Comparison of ENCODE assay signal across 12 mouse cellular contexts in genomic region chr10:25928861-25929368, GRCm38 (mm10).
DNase-seq lines count a peak whose midpoint lies in the region; ATAC-seq and TF ChIP-seq lines count a peak whose summit lies in the region.
"Had no signal": no experiment of that assay in that cellular context is flagged by ENCODE, and none has a peak within 500 bp of the region (broad histone marks: within the 10 kb centered on the region; RNA-seq: fewer than 3 reads in every experiment).

No protein-coding gene starts in this region.

- WGBS in kidney, postnatal 0 days = 20% methylated on average over 8 of the region's 8 CpGs
- WGBS in kidney, adult 2 months = 33% methylated on average over 8 of the region's 8 CpGs
- WGBS in forebrain, embryonic 13.5 days = 19% methylated on average over 8 of the region's 8 CpGs
- WGBS in limb, embryonic 11.5 days = 25% methylated on average over 8 of the region's 8 CpGs
- 20% methylated on average over 8 of the region's 8 CpGs for WGBS in stomach, embryonic 14.5 days

- H3K27ac ChIP-seq in kidney, postnatal 0 days = no peak overlapping the region
- no peak overlapping the region for H3K27ac ChIP-seq in kidney, adult 2 months (ENCODE audit: insufficient read depth, low read depth, low read length)
- peak overlapping the region; percentile 59 for H3K27ac ChIP-seq in forebrain, embryonic 13.5 days
- H3K27ac ChIP-seq in limb, embryonic 11.5 days (replicated peaks; ENCODE audit: low read depth, low read length) = peak overlapping the region; percentile 32; the same call in 1 of the 2 replicates
- H3K27ac ChIP-seq in stomach, embryonic 14.5 days (ENCODE audit: low read length) = peak overlapping the region; percentile 90
- H3K27ac ChIP-seq: left cerebral cortex, adult 2 months; macrophage had no signal

- intact Hi-C loops in left cerebral cortex, postnatal 10 days (cut with DNase I) = no loop called here

- peak; percentile 61; the same call in 1 of the 2 replicates for ATAC-seq in kidney, postnatal 0 days (replicated peaks; ENCODE audit: low FRiP score, low read depth)
- ATAC-seq in forebrain, embryonic 13.5 days = peak; percentile 42
- peak; percentile 29; the same call in 1 of the 2 replicates for ATAC-seq in limb, embryonic 11.5 days (ENCODE audit: insufficient number of reproducible peaks, low FRiP score, low TSS enrichment, low read depth)
- no peak; the same call in 1 of the 2 replicates for ATAC-seq in stomach, embryonic 14.5 days (ENCODE audit: insufficient number of reproducible peaks, insufficient read depth, low FRiP score, low read depth)

- peak; percentile 33 for DNase-seq in kidney, postnatal 0 days (ENCODE audit: low spot score)
- no peak for DNase-seq in kidney, adult 2 months
- peak; percentile 34 for DNase-seq in limb, embryonic 11.5 days (ENCODE audit: low spot score)
- DNase-seq in left cerebral cortex, postnatal 10 days (ENCODE audit: extremely low spot score in 1 of 2, low spot score in 2 of 2) = no peak
- DNase-seq in right cerebral cortex, postnatal 36 days (ENCODE audit: low spot score in 2 of 2) = no peak
- no peak for DNase-seq in layer of hippocampus, postnatal 36 days
- DNase-seq: cerebellum, adult 8-10 months; gastrocnemius, postnatal 10 days had no signal

- TF ChIP-seq CTCF in kidney, postnatal 0 days (IDR thresholded peaks at IDR 0.05; ENCODE audit: low read depth) = no peak
- TF ChIP-seq CTCF in kidney, adult 2 months (conservative IDR thresholded peaks at IDR 0.05; ENCODE audit: insufficient read depth, insufficient read length, low read depth, low read length) = no peak

- H3K27me3 ChIP-seq in kidney, postnatal 0 days (ENCODE audit: insufficient read depth, low read length) = no peaks in the 10 kb centered on the region
- no peaks in the 10 kb centered on the region for H3K27me3 ChIP-seq in kidney, adult 2 months (replicated peaks; ENCODE audit: control insufficient read depth, insufficient read depth, low read length)
- no peaks in the 10 kb centered on the region for H3K27me3 ChIP-seq in forebrain, embryonic 13.5 days
- H3K27me3 ChIP-seq in limb, embryonic 11.5 days (ENCODE audit: control insufficient read depth, insufficient read depth, low read length) = no peaks in the 10 kb centered on the region
- no peaks in the 10 kb centered on the region for H3K27me3 ChIP-seq in stomach, embryonic 14.5 days (ENCODE audit: control insufficient read depth, insufficient read depth, low read length)

- 0 out of 2 replicates have a peak, but pooled peaks cover 7% of the 10 kb centered on the region for H3K4me1 ChIP-seq in kidney, postnatal 0 days (replicated peaks; ENCODE audit: insufficient read depth, low read length)
- H3K4me1 ChIP-seq in kidney, adult 2 months (ENCODE audit: control insufficient read depth, insufficient read depth, low read length) = no peaks in the 10 kb centered on the region
- peaks cover 23% of the 10 kb centered on the region for H3K4me1 ChIP-seq in forebrain, embryonic 13.5 days
- H3K4me1 ChIP-seq in limb, embryonic 11.5 days (ENCODE audit: control insufficient read depth, insufficient read depth, low read length) = peaks cover 12% of the 10 kb centered on the region
- H3K4me1 ChIP-seq in stomach, embryonic 14.5 days (ENCODE audit: control insufficient read depth, insufficient read depth, low read length) = peaks cover 36% of the 10 kb centered on the region

- no peak overlapping the region for H3K9ac ChIP-seq in kidney, postnatal 0 days (ENCODE audit: low read depth, low read length)
- H3K9ac ChIP-seq in forebrain, embryonic 13.5 days = no peak overlapping the region
- H3K9ac ChIP-seq in limb, embryonic 11.5 days (ENCODE audit: low read length) = no peak overlapping the region
- H3K9ac ChIP-seq in stomach, embryonic 14.5 days (replicated peaks; ENCODE audit: low read depth, low read length) = no peak overlapping the region

- TF ChIP-seq POLR2A in kidney, adult 2 months (IDR thresholded peaks at IDR 0.05; ENCODE audit: low read depth, low read length) = no peak

- H3K36me3 ChIP-seq in kidney, postnatal 0 days (ENCODE audit: insufficient read depth, low read length) = no peaks in the 10 kb centered on the region
- H3K36me3 ChIP-seq in kidney, adult 2 months (ENCODE audit: control insufficient read depth, insufficient read depth, low read length) = no peaks in the 10 kb centered on the region
- no peaks in the 10 kb centered on the region for H3K36me3 ChIP-seq in forebrain, embryonic 13.5 days (ENCODE audit: poor library complexity, severe bottlenecking)
- no peaks in the 10 kb centered on the region for H3K36me3 ChIP-seq in limb, embryonic 11.5 days (ENCODE audit: control insufficient read depth, insufficient read depth, low read length)
- H3K36me3 ChIP-seq in stomach, embryonic 14.5 days (ENCODE audit: control insufficient read depth, insufficient read depth, low read length) = no peaks in the 10 kb centered on the region

- H3K4me2 ChIP-seq in kidney, postnatal 0 days (ENCODE audit: low read length) = no peak overlapping the region
- peak overlapping the region; percentile 50 for H3K4me2 ChIP-seq in forebrain, embryonic 13.5 days
- no peak overlapping the region for H3K4me2 ChIP-seq in limb, embryonic 11.5 days (ENCODE audit: low read depth, severe bottlenecking)
- no peak overlapping the region for H3K4me2 ChIP-seq in stomach, embryonic 14.5 days (replicated peaks; ENCODE audit: low read depth, low read length)

- no peaks in the 10 kb centered on the region for H3K9me3 ChIP-seq in kidney, postnatal 0 days (replicated peaks; ENCODE audit: low read length)
- H3K9me3 ChIP-seq in forebrain, embryonic 13.5 days (replicated peaks) = no peaks in the 10 kb centered on the region
- no peaks in the 10 kb centered on the region for H3K9me3 ChIP-seq in limb, embryonic 11.5 days (ENCODE audit: control insufficient read depth, low read length)
- H3K9me3 ChIP-seq in stomach, embryonic 14.5 days (ENCODE audit: control insufficient read depth, low read depth, low read length) = no peaks in the 10 kb centered on the region

- H3K4me3 ChIP-seq in kidney, postnatal 0 days (replicated peaks; ENCODE audit: low read depth, low read length) = no peak overlapping the region
- H3K4me3 ChIP-seq in kidney, adult 2 months (ENCODE audit: insufficient read depth, low read depth, low read length) = no peak overlapping the region
- no peak overlapping the region for H3K4me3 ChIP-seq in forebrain, embryonic 13.5 days
- no peak overlapping the region for H3K4me3 ChIP-seq in limb, embryonic 11.5 days (ENCODE audit: low read depth, low read length)
- H3K4me3 ChIP-seq in stomach, embryonic 14.5 days (ENCODE audit: low read depth, low read length) = no peak overlapping the region
- H3K4me3 ChIP-seq: left cerebral cortex, adult 2 months had no signal

Comparison
In these comparisons a context has a peak if more than half of its experiments do, and no peak if none do; other contexts are left out.
1. DNase-seq: peak in kidney, postnatal 0 days (single experiment) and limb, embryonic 11.5 days (single experiment); none in kidney, adult 2 months (single experiment), left cerebral cortex, postnatal 10 days (0 of 2), right cerebral cortex, postnatal 36 days (0 of 2) and layer of hippocampus, postnatal 36 days (0 of 2).
2. H3K27ac ChIP-seq: peak in forebrain, embryonic 13.5 days (single experiment), limb, embryonic 11.5 days (single experiment) and stomach, embryonic 14.5 days (single experiment); none in kidney, postnatal 0 days (single experiment) and kidney, adult 2 months (single experiment).